Mouse (Mus musculus) bone marrow, adult 2 months (tissue): ENCODE measurements around the gene Vegfb.

Source experiments
- CTCF ChIP-seq: fragments of 200-500 bp; IDR thresholded peaks from 2 replicates; pipeline ENCODE4 v1.5.1; 2011; ENCODE audit warnings: low read length, control low read depth; ENCODE audit not compliant: control insufficient read depth, insufficient read depth
- POLR2A ChIP-seq: fragments of 200-500 bp; IDR thresholded peaks from 2 replicates; pipeline ENCODE4 v1.6.1; 2011; ENCODE audit warnings: low read depth, mild to moderate bottlenecking, control low read depth, low read length, borderline replicate concordance; ENCODE audit not compliant: control insufficient read depth

GRCm38 (mm10) chr19:7019191-7019590 lies 31.7 kb upstream of the Vegfb start, which contains the start of gene Fermt3:
- TF ChIP-seq CTCF: peak; percentile 13; the same call in 1 of the 2 replicates
- TF ChIP-seq POLR2A: peak; percentile 78
